In genomic region chr7:63938066-63938913, GRCm38 (mm10) we compare ENCODE assay signal across 8 mouse cellular contexts. TPM values are rescaled to one million over a fixed set of nuclear protein-coding genes. Genes with fewer than 3 reads are reported as not detected.
DNase-seq lines count a peak whose midpoint lies in the region; ATAC-seq and TF ChIP-seq lines count a peak whose summit lies in the region.

No protein-coding gene starts in this region.

- TF ChIP-seq CTCF in hindbrain, postnatal 0 days (IDR thresholded peaks at IDR 0.05; ENCODE audit: low read depth): no peak

- no peaks in the 10 kb centered on the region for H3K36me3 ChIP-seq in kidney, embryonic 15.5 days
- H3K36me3 ChIP-seq in embryonic facial prominence, embryonic 12.5 days: no peaks in the 10 kb centered on the region
- no peaks in the 10 kb centered on the region for H3K36me3 ChIP-seq in hindbrain, postnatal 0 days (ENCODE audit: insufficient read depth, low read length)
- H3K36me3 ChIP-seq in stomach, embryonic 15.5 days: no peaks in the 10 kb centered on the region

- no peak for DNase-seq in kidney, adult 18-20 months
- DNase-seq in Muller cell, postnatal 12 days (ENCODE audit: inconsistent ontology term): peak; percentile 73
- peak; percentile 58 for DNase-seq in hindbrain, postnatal 0 days (ENCODE audit: low spot score)
- DNase-seq in lung, postnatal 10 days: peak; percentile 86
- no peak for DNase-seq in adrenal gland, postnatal 4 days (ENCODE audit: low spot score in 2 of 2)

- ATAC-seq in kidney, embryonic 15.5 days (replicated peaks; ENCODE audit: low FRiP score): peak; percentile 62
- peak; percentile 75 for ATAC-seq in embryonic facial prominence, embryonic 12.5 days (ENCODE audit: insufficient number of reproducible peaks, insufficient read depth, low FRiP score, low TSS enrichment)
- peak; percentile 77 for ATAC-seq in hindbrain, postnatal 0 days
- ATAC-seq in stomach, embryonic 15.5 days (ENCODE audit: insufficient read depth, low FRiP score, low read depth): peak; percentile 47

- H3K9me3 ChIP-seq in kidney, embryonic 15.5 days (replicated peaks): no peaks in the 10 kb centered on the region
- no peaks in the 10 kb centered on the region for H3K9me3 ChIP-seq in embryonic facial prominence, embryonic 12.5 days
- H3K9me3 ChIP-seq in hindbrain, postnatal 0 days (ENCODE audit: low read length): no peaks in the 10 kb centered on the region
- no peaks in the 10 kb centered on the region for H3K9me3 ChIP-seq in stomach, embryonic 15.5 days

- H3K4me3 ChIP-seq in kidney, embryonic 15.5 days (replicated peaks): peak overlapping the region; percentile 85
- peak overlapping the region; percentile 78 for H3K4me3 ChIP-seq in embryonic facial prominence, embryonic 12.5 days
- H3K4me3 ChIP-seq in hindbrain, postnatal 0 days (ENCODE audit: low read length): peak overlapping the region; percentile 73
- H3K4me3 ChIP-seq in stomach, embryonic 15.5 days (replicated peaks): peak overlapping the region; percentile 85

- no peaks in the 10 kb centered on the region for H3K27me3 ChIP-seq in kidney, embryonic 15.5 days
- H3K27me3 ChIP-seq in embryonic facial prominence, embryonic 12.5 days: no peaks in the 10 kb centered on the region
- no peaks in the 10 kb centered on the region for H3K27me3 ChIP-seq in hindbrain, postnatal 0 days (ENCODE audit: insufficient read depth, low read length)
- H3K27me3 ChIP-seq in stomach, embryonic 15.5 days (replicated peaks): no peaks in the 10 kb centered on the region

- WGBS in kidney, embryonic 15.5 days: under 1% methylated on average over 104 of the region's 121 CpGs
- WGBS in embryonic facial prominence, embryonic 12.5 days: under 1% methylated on average over 111 of the region's 121 CpGs
- under 1% methylated on average over 112 of the region's 121 CpGs for WGBS in hindbrain, postnatal 0 days
- WGBS in stomach, embryonic 15.5 days: under 1% methylated on average over 106 of the region's 121 CpGs

- H3K4me1 ChIP-seq in kidney, embryonic 15.5 days: peaks cover 32% of the 10 kb centered on the region
- H3K4me1 ChIP-seq in embryonic facial prominence, embryonic 12.5 days: peaks cover 21% of the 10 kb centered on the region; the same call in 1 of the 2 replicates
- H3K4me1 ChIP-seq in hindbrain, postnatal 0 days (ENCODE audit: insufficient read depth, low read length): peaks cover 26% of the 10 kb centered on the region
- peaks cover 15% of the 10 kb centered on the region; the same call in 1 of the 2 replicates for H3K4me1 ChIP-seq in stomach, embryonic 15.5 days

- peak overlapping the region; percentile 93 for H3K27ac ChIP-seq in kidney, embryonic 15.5 days
- H3K27ac ChIP-seq in embryonic facial prominence, embryonic 12.5 days: peak overlapping the region; percentile 91
- H3K27ac ChIP-seq in hindbrain, postnatal 0 days: peak overlapping the region; percentile 94
- H3K27ac ChIP-seq in stomach, embryonic 15.5 days: peak overlapping the region; percentile 94

- peak overlapping the region; percentile 95 for H3K4me2 ChIP-seq in kidney, embryonic 15.5 days
- peak overlapping the region; percentile 94 for H3K4me2 ChIP-seq in embryonic facial prominence, embryonic 12.5 days (replicated peaks)
- H3K4me2 ChIP-seq in hindbrain, postnatal 0 days (ENCODE audit: low read depth, low read length): peak overlapping the region; percentile 90
- H3K4me2 ChIP-seq in stomach, embryonic 15.5 days: peak overlapping the region; percentile 92

- peak overlapping the region; percentile 79 for H3K9ac ChIP-seq in kidney, embryonic 15.5 days
- H3K9ac ChIP-seq in embryonic facial prominence, embryonic 12.5 days: peak overlapping the region; percentile 81
- peak overlapping the region; percentile 87 for H3K9ac ChIP-seq in hindbrain, postnatal 0 days (replicated peaks; ENCODE audit: low read length)
- peak overlapping the region; percentile 86 for H3K9ac ChIP-seq in stomach, embryonic 15.5 days

RNA-seq across cellular contexts. Expression of gene Klf13, which starts 0.4 kb away (rescaled TPM):
- polyA plus RNA-seq in kidney, embryonic 15.5 days (2015; fragmentation: Nextera tagmentation; extraction: Ambion mirVana): 21.8 and 23.3 TPM in 2 replicates
- polyA plus RNA-seq in embryonic facial prominence, embryonic 12.5 days (2016; fragmentation: Nextera tagmentation; extraction: Ambion mirVana): 21.3 and 21.4 TPM in 2 replicates
- total RNA-seq in hindbrain, postnatal 0 days (2014; rRNA removed): 30.7 and 34.0 TPM in 2 replicates
- polyA plus RNA-seq in hindbrain, postnatal 0 days (2015; fragmentation: Nextera tagmentation; extraction: Ambion mirVana): 26.9 and 28.0 TPM in 2 replicates
- 31.0 and 32.3 TPM in 2 replicates for polyA plus RNA-seq in stomach, embryonic 15.5 days (2015; fragmentation: Nextera tagmentation; extraction: Ambion mirVana)
- 10 to 100 TPM; 70.9 to 77.5 TPM for total RNA-seq in adrenal gland, postnatal 4 days (2021)

RNA-seq across cellular contexts. Expression of gene E030018B13Rik, which starts 21.6 kb away (rescaled TPM):
- polyA plus RNA-seq in kidney, embryonic 15.5 days (2015; fragmentation: Nextera tagmentation; extraction: Ambion mirVana): 0.22 TPM in 1 of 2 replicates, not detected in the other
- not detected in 2 replicates for polyA plus RNA-seq in embryonic facial prominence, embryonic 12.5 days (2016; fragmentation: Nextera tagmentation; extraction: Ambion mirVana)
- total RNA-seq in hindbrain, postnatal 0 days (2014; rRNA removed): not detected in 2 replicates
- polyA plus RNA-seq in hindbrain, postnatal 0 days (2015; fragmentation: Nextera tagmentation; extraction: Ambion mirVana): not detected in 2 replicates
- polyA plus RNA-seq in stomach, embryonic 15.5 days (2015; fragmentation: Nextera tagmentation; extraction: Ambion mirVana): 0.17 TPM in 1 of 2 replicates, not detected in the other
- total RNA-seq in adrenal gland, postnatal 4 days (2021): not detected

Comparison
In these comparisons a context has a peak if more than half of its experiments do, and no peak if none do; other contexts are left out.
1. DNase-seq: peak in Muller cell, postnatal 12 days (single experiment), hindbrain, postnatal 0 days (single experiment) and lung, postnatal 10 days (single experiment); none in kidney, adult 18-20 months (single experiment) and adrenal gland, postnatal 4 days (0 of 2).
2. Peak in every context shown above with its lines, with median percentiles within 50 percentile points of each other: ATAC-seq, H3K27ac ChIP-seq, H3K4me2 ChIP-seq, H3K4me3 ChIP-seq and H3K9ac ChIP-seq.